Mouse (Mus musculus): ENCODE results near the gene Map3k21. TPM values are rescaled to one million over a fixed set of nuclear protein-coding genes. Genes with fewer than 3 reads are reported as not detected.

Map3k21 gene
- polyA plus RNA-seq (2014; fragmentation: Nextera tagmentation; extraction: Ambion mirVana) = 0.08 and 0.14 TPM in 2 replicates

DNA sequence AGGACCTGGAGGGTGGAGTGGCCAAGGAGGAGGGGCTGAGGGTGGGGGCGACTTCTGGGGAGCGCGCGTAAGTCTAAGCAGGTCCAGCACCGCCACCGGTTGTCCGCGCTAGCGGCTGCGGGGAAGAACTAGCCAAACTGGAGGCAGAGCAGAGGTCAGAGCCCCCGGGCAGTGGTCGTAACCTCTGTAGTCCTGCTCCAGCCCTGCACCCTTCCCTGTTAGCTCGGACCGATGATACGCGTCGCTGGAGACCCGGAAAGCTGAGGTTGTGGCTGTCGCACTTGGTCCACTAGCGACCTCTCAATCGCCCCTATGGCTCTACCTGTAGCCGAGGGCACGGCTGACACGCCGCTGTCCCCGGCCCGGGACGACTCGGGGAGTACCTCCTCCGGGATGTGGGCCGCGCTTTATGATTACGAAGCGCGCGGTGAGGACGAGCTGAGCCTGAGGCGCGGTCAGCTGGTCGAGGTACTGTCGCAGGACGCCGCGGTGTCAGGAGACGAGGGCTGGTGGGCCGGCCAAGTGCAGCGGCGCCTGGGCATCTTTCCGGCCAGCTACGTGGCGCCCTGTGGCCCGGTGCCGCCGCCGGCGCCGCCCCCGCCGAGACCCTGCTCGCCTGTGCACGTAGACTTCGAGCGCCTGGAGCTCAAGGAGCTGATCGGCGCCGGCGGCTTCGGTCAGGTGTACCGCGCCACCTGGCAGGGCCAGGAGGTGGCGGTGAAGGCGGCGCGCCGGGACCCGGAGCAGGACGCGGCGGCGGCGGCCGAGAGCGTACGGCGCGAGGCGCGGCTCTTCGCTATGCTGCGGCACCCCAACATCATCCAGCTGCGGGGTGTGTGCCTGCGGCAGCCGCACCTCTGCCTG is at the start of gene Map3k21:
Gene Map3k21, plus strand, starts transcription at position 86 of the 864 bp plus-strand sequence.
- DNase-seq (ENCODE audit: low spot score) = peak; percentile 48
- Histone ChIP-seq H3K4me3 (ENCODE audit: low read depth, low read length) (peak within 1 kb of the TSS; percentile 48), H3K4me1 (replicated peaks; ENCODE audit: control insufficient read depth, insufficient read depth, low read length) (peaks cover 9% of the 10 kb centered on the region; the same call in 1 of the 2 replicates), H3K9me3 (ENCODE audit: control insufficient read depth, low read length) (no peaks in the 10 kb centered on the region), H3K36me3 (ENCODE audit: control insufficient read depth, insufficient read depth, low read length) (no peaks in the 10 kb centered on the region), H3K27ac (ENCODE audit: low read depth, low read length) (no peak within 1 kb of the TSS), H3K27me3 (ENCODE audit: control insufficient read depth, insufficient read depth, low read length) (peaks cover 49% of the 10 kb centered on the region), H3K4me2 (replicated peaks; ENCODE audit: low read depth, low read length) (peak within 1 kb of the TSS; percentile 96), H3K9ac (ENCODE audit: low read depth, low read length) (peak within 1 kb of the TSS; percentile 28; the same call in 1 of the 2 replicates)
- 1% methylated on average over 90 of the region's 93 CpGs for WGBS
- no peak for ATAC-seq (ENCODE audit: low FRiP score)

DNA sequence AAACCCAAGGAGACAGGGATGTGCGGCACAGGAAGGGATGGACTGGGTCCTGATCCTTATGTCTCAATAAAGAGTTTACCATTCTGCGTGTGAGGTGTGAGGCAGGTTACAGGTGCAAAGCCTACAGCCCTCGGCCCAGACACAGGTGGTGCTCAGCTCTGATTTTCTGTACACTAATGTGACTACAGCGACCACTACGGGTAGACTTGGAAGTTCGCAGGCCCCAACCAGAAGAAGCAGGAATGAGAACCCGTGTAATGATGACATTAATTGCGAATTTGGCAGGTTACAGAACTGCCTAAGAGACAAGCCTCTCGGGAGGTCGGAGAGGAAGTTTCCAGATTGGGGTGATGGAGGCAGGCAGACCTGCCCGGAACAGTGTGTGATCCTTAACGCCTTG is 44.1 kb upstream of the Map3k21 start:
- ATAC-seq (ENCODE audit: low FRiP score) = no peak
- DNase-seq (ENCODE audit: low spot score) = no peak
- H3K36me3 ChIP-seq (ENCODE audit: control insufficient read depth, insufficient read depth, low read length) = no peaks in the 10 kb centered on the region
- no peak overlapping the region for H3K9ac ChIP-seq (ENCODE audit: low read depth, low read length)
- no peak overlapping the region for H3K27ac ChIP-seq (ENCODE audit: low read depth, low read length)
- H3K4me3 ChIP-seq (ENCODE audit: low read depth, low read length) = no peak overlapping the region
- H3K27me3 ChIP-seq (ENCODE audit: control insufficient read depth, insufficient read depth, low read length) = no peaks in the 10 kb centered on the region; the same call in 1 of the 2 replicates
- H3K9me3 ChIP-seq (ENCODE audit: control insufficient read depth, low read length) = no peaks in the 10 kb centered on the region
- H3K4me2 ChIP-seq (replicated peaks; ENCODE audit: low read depth, low read length) = no peak overlapping the region
- H3K4me1 ChIP-seq (replicated peaks; ENCODE audit: control insufficient read depth, insufficient read depth, low read length) = peaks cover 7% of the 10 kb centered on the region; the same call in 1 of the 2 replicates
- 83% methylated on average over 12 of the region's 12 CpGs for WGBS

DNA sequence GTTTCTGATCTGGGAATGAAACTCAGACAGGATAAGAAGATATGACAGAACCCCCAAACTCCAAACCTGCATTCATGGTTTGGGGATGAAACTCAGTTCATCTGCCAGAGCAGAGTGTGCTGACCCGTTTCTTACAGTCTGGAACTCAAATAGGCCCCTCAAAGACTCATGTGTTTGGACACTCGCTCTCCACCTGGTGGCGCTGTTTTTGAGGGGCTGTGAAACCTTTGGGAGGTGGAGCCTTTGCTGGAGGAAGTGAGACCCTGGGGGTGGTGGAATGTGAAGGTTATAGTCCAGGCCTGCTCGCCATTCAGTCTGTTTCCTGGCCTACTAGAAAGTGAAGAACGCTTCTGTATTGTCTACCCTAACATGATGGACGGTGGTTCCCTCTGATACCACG is 41.7 kb upstream of the Map3k21 start:
- H3K4me1 ChIP-seq (replicated peaks; ENCODE audit: control insufficient read depth, insufficient read depth, low read length) = peaks cover 5% of the 10 kb centered on the region; the same call in 1 of the 2 replicates
- no peak overlapping the region for H3K9ac ChIP-seq (ENCODE audit: low read depth, low read length)
- no peak overlapping the region for H3K4me3 ChIP-seq (ENCODE audit: low read depth, low read length)
- DNase-seq (ENCODE audit: low spot score) (peak; percentile 39), ATAC-seq (ENCODE audit: low FRiP score) (no peak)
- H3K27ac ChIP-seq (ENCODE audit: low read depth, low read length) = no peak overlapping the region
- H3K27me3 ChIP-seq (ENCODE audit: control insufficient read depth, insufficient read depth, low read length) = no peaks in the 10 kb centered on the region; the same call in 1 of the 2 replicates
- no peaks in the 10 kb centered on the region for H3K9me3 ChIP-seq (ENCODE audit: control insufficient read depth, low read length)
- 66% methylated on average over 7 of the region's 7 CpGs for WGBS
- no peaks in the 10 kb centered on the region for H3K36me3 ChIP-seq (ENCODE audit: control insufficient read depth, insufficient read depth, low read length)
- no peak overlapping the region for H3K4me2 ChIP-seq (replicated peaks; ENCODE audit: low read depth, low read length)

DNA sequence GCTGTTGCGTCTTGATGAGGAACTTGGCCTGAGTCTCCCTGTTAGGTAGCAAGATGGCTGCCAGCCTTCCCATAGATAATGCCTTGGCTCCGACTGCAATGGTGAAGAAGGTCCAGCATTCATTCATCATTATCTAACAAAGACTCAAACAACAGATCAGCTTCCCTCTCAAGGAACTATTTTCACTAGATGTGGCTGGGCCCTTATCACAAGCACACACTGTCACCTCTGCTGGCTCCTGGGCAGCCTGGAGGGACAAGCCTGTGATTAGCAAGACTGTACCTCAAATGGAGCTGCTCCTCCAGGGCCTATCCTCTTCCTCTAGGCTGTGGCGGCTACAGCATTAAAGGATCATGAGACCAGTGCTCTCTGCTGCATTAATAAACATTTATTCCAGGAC is 40.5 kb upstream of the Map3k21 start:
- DNase-seq (ENCODE audit: low spot score) (no peak), ATAC-seq (ENCODE audit: low FRiP score) (no peak)
- Histone ChIP-seq H3K9me3 (ENCODE audit: control insufficient read depth, low read length) (no peaks in the 10 kb centered on the region), H3K9ac (ENCODE audit: low read depth, low read length) (no peak overlapping the region; the same call in 1 of the 2 replicates), H3K36me3 (ENCODE audit: control insufficient read depth, insufficient read depth, low read length) (no peaks in the 10 kb centered on the region), H3K4me3 (ENCODE audit: low read depth, low read length) (no peak overlapping the region), H3K27me3 (ENCODE audit: control insufficient read depth, insufficient read depth, low read length) (no peaks in the 10 kb centered on the region; the same call in 1 of the 2 replicates), H3K27ac (ENCODE audit: low read depth, low read length) (no peak overlapping the region), H3K4me2 (replicated peaks; ENCODE audit: low read depth, low read length) (no peak overlapping the region), H3K4me1 (replicated peaks; ENCODE audit: control insufficient read depth, insufficient read depth, low read length) (peaks cover 5% of the 10 kb centered on the region; the same call in 1 of the 2 replicates)
- WGBS = 67% methylated on average over 3 of the region's 3 CpGs

DNA sequence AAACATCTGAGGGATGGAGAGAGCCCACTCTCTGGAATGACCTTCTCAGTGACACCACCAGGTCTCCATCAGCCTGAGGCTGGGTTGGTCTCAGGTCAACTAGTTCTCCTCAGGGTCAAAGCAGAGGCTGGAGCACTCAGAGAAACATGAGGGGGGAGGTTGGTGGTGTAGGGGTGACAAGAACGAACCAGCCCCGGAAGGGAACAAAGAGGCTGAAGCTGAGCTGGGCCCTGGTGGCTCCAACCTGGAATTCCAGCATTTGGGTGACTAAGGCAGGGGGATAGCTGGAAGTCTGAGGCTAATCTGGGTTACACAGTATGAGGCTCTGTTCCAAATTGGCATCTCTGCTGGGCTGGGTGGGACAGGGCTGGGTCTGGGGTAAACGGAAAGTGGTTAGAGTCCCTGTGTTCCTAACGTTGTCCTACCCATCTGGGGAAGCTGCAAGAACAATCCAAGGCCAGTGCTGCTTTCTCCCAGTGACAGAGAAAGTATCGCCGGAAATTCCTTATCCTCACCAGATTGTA is 40.0 kb upstream of the Map3k21 start:
- H3K27ac ChIP-seq (ENCODE audit: low read depth, low read length) = no peak overlapping the region
- WGBS = 46% methylated on average over 6 of the region's 6 CpGs
- no peaks in the 10 kb centered on the region; the same call in 1 of the 2 replicates for H3K27me3 ChIP-seq (ENCODE audit: control insufficient read depth, insufficient read depth, low read length)
- no peaks in the 10 kb centered on the region for H3K36me3 ChIP-seq (ENCODE audit: control insufficient read depth, insufficient read depth, low read length)
- no peaks in the 10 kb centered on the region for H3K9me3 ChIP-seq (ENCODE audit: control insufficient read depth, low read length)
- DNase-seq (ENCODE audit: low spot score) (no peak), ATAC-seq (ENCODE audit: low FRiP score) (peak; percentile 37; the same call in 1 of the 2 replicates)
- peaks cover 5% of the 10 kb centered on the region; the same call in 1 of the 2 replicates for H3K4me1 ChIP-seq (replicated peaks; ENCODE audit: control insufficient read depth, insufficient read depth, low read length)
- H3K4me2 ChIP-seq (replicated peaks; ENCODE audit: low read depth, low read length) = no peak overlapping the region
- peak overlapping the region; percentile 23 for H3K9ac ChIP-seq (ENCODE audit: low read depth, low read length)
- H3K4me3 ChIP-seq (ENCODE audit: low read depth, low read length) = no peak overlapping the region

DNA sequence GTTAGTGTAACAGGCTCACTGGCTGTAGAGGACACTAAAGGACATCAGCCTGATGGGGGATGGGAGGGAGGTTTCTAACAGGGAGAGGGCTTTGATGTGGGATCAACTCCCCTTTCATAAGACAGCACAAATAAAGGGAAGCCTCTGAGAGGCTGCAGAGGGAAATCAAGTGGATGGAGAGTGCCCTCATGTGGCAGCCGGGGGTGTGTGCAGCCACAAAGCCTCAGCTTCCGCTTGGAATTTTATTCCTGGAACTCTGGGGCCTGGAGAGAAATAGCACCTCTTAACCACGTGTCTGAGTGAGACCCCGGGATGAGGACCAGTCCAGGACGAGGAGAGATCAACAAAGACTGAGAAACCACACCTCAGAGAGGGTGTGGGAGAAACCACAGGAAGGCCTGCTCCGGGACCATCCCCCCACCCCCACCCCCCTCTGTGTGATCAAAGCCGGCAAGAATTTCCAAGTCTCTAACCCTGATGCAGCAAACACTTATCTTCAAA is 39.4 kb upstream of the Map3k21 start:
- no peak overlapping the region for H3K4me2 ChIP-seq (replicated peaks; ENCODE audit: low read depth, low read length)
- no peaks in the 10 kb centered on the region for H3K36me3 ChIP-seq (ENCODE audit: control insufficient read depth, insufficient read depth, low read length)
- no peaks in the 10 kb centered on the region for H3K27me3 ChIP-seq (ENCODE audit: control insufficient read depth, insufficient read depth, low read length)
- ATAC-seq (ENCODE audit: low FRiP score) = peak; percentile 77
- H3K9me3 ChIP-seq (ENCODE audit: control insufficient read depth, low read length) = no peaks in the 10 kb centered on the region
- H3K9ac ChIP-seq (ENCODE audit: low read depth, low read length) = peak overlapping the region; percentile 23
- peak; percentile 89 for DNase-seq (ENCODE audit: low spot score)
- no peak overlapping the region for H3K27ac ChIP-seq (ENCODE audit: low read depth, low read length)
- 7% methylated on average over 7 of the region's 7 CpGs for WGBS
- peaks cover 5% of the 10 kb centered on the region; the same call in 1 of the 2 replicates for H3K4me1 ChIP-seq (replicated peaks; ENCODE audit: control insufficient read depth, insufficient read depth, low read length)
- H3K4me3 ChIP-seq (ENCODE audit: low read depth, low read length) = no peak overlapping the region

DNA sequence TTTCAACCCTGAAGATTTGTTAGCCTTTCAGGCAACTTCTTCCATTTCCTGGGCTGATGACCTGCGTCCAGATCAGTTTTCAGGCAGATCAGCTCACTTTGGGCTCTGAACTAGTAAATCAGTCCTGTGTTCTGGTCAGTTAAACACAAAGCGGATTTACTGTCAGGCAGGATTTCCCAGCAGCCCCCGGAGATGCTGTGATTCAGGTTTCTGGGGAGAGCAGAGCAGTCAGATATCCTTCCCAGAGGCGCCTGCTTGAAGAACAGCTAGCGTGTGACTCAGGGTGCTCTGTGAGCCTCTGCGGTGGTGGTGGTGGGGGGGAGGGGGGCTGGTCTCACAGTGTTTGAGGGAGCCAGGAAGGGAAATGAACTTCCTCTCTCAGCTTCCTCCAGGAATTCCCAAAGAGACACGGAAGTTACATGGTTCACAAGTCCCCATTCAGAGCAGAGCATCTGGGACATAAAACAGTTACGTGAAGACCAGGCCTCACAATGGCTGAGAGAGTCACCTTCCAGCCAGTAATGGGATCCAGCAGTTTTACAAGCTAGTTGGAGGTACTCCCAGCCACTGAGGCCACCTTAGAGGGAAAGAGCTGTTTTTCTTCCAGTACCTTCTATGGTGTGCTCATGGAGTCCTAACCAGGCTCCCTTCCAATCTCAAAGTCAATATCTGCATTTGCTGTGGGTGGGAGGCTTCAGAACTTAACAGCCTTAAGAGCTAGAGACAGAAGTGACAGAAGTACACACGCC is 37.6 kb upstream of the Map3k21 start:
- ATAC-seq (ENCODE audit: low FRiP score) = no peak
- WGBS = 72% methylated on average over 9 of the region's 9 CpGs
- no peaks in the 10 kb centered on the region for H3K36me3 ChIP-seq (ENCODE audit: control insufficient read depth, insufficient read depth, low read length)
- no peak for DNase-seq (ENCODE audit: low spot score)
- no peaks in the 10 kb centered on the region for H3K27me3 ChIP-seq (ENCODE audit: control insufficient read depth, insufficient read depth, low read length)
- no peak overlapping the region for H3K4me2 ChIP-seq (replicated peaks; ENCODE audit: low read depth, low read length)
- H3K9ac ChIP-seq (ENCODE audit: low read depth, low read length) = no peak overlapping the region
- H3K9me3 ChIP-seq (ENCODE audit: control insufficient read depth, low read length) = no peaks in the 10 kb centered on the region
- no peak overlapping the region for H3K27ac ChIP-seq (ENCODE audit: low read depth, low read length)
- H3K4me1 ChIP-seq (replicated peaks; ENCODE audit: control insufficient read depth, insufficient read depth, low read length) = peaks cover 5% of the 10 kb centered on the region; the same call in 1 of the 2 replicates
- H3K4me3 ChIP-seq (ENCODE audit: low read depth, low read length) = no peak overlapping the region

DNA sequence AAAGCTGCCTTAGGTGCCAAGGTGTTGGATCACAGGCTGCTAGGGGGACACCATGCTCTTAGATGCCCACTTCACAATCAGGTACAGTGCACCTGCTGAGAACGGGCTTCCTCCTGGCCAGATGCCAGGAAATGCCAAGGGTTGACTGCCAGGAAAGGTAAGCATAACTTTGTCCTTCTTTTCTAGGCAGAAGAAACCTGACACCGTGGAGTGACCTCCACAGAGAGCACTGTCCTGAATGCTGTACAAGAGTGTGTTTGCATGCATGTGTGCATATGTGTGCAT is 37.1 kb upstream of the Map3k21 start:
- Histone ChIP-seq H3K9me3 (ENCODE audit: control insufficient read depth, low read length) (no peaks in the 10 kb centered on the region), H3K4me3 (ENCODE audit: low read depth, low read length) (no peak overlapping the region), H3K9ac (ENCODE audit: low read depth, low read length) (no peak overlapping the region), H3K4me2 (replicated peaks; ENCODE audit: low read depth, low read length) (no peak overlapping the region), H3K4me1 (replicated peaks; ENCODE audit: control insufficient read depth, insufficient read depth, low read length) (peaks cover 5% of the 10 kb centered on the region; the same call in 1 of the 2 replicates), H3K36me3 (ENCODE audit: control insufficient read depth, insufficient read depth, low read length) (no peaks in the 10 kb centered on the region), H3K27ac (ENCODE audit: low read depth, low read length) (no peak overlapping the region), H3K27me3 (ENCODE audit: control insufficient read depth, insufficient read depth, low read length) (no peaks in the 10 kb centered on the region)
- no peak for DNase-seq (ENCODE audit: low spot score)
- no peak for ATAC-seq (ENCODE audit: low FRiP score)
- WGBS = 83% methylated on average over 2 of the region's 2 CpGs

Measured in hindbrain, embryonic 11.5 days (tissue).